In genomic region chr1:153285188-153285587, GRCm38 (mm10) we compare ENCODE assay signal across 14 mouse cellular contexts.
"Had no signal": no experiment of that assay in that cellular context is flagged by ENCODE, and none has a peak within 500 bp of the region (broad histone marks: within the 10 kb centered on the region; RNA-seq: fewer than 3 reads in every experiment).

No protein-coding gene starts in this region.

- ATAC-seq: liver, embryonic 12.5 days had no signal

- H3K4me2 ChIP-seq: limb, embryonic 15.5 days; liver, embryonic 12.5 days; lung, embryonic 14.5 days; neural tube, embryonic 15.5 days had no signal

- H3K36me3 ChIP-seq: limb, embryonic 15.5 days; liver, embryonic 12.5 days; midbrain, embryonic 10.5 days; neural tube, embryonic 15.5 days had no signal

- H3K27ac ChIP-seq: left cerebral cortex, adult 2 months; limb, embryonic 15.5 days; liver, embryonic 12.5 days; midbrain, embryonic 10.5 days; neural tube, embryonic 15.5 days had no signal

- H3K27me3 ChIP-seq: limb, embryonic 15.5 days; liver, embryonic 12.5 days; neural tube, embryonic 15.5 days had no signal

- H3K9me3 ChIP-seq: limb, embryonic 15.5 days; liver, embryonic 12.5 days; midbrain, embryonic 10.5 days; neural tube, embryonic 15.5 days had no signal

- H3K9ac ChIP-seq: limb, embryonic 15.5 days; liver, embryonic 12.5 days; lung, embryonic 14.5 days; neural tube, embryonic 15.5 days had no signal

- H3K4me3 ChIP-seq: left cerebral cortex, adult 2 months; limb, embryonic 15.5 days; liver, embryonic 12.5 days; midbrain, embryonic 10.5 days; myocyte; neural tube, embryonic 15.5 days had no signal

- DNase-seq: kidney, postnatal 14 days; lung, embryonic 14.5 days; lung, postnatal 10 days; lung, postnatal 4 days; midbrain, embryonic 14.5 days; right cerebral cortex, postnatal 4 days; spleen, adult 18-20 months; thymus, postnatal 36 days had no signal
